Comparison of ENCODE assay signal across 8 mouse cellular contexts in the genomic region with DNA sequence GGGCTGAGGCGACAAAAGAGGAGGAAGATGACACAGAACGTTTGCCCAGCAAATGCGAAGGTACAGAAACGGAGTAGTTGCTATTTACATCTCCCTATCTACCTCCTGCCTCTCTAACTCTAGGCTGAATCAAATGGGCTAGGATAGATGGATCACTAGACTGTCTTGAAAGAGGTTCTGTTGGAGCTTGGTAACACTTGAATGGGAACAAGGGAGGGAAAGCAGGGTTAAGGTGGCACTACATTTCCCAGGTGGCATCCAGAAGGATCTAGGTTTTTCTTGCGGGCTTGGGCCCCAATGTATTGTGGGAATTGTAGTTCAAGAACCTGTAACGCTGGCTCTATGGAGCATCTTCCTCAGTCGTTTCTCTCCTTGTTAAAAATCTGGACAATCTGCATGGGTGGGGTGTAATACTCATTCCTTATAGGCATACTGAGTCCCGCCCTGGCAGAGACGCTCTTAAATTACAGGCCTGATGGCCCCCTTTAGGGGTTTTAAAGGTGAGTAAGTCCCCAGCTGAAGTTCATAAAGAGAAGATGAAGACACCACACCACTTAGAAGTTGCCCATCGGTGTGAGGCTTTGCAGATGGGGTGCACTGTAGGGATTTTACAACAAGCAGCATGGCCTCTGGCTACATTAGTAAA. TPM values are rescaled to one million over a fixed set of nuclear protein-coding genes. Genes with fewer than 3 reads are reported as not detected.
DNase-seq lines count a peak whose midpoint lies in the region; ATAC-seq and TF ChIP-seq lines count a peak whose summit lies in the region.

No protein-coding gene starts in this region.

- H3K4me3 ChIP-seq in forebrain, embryonic 10.5 days, result peak overlapping the region; percentile 78
- H3K4me3 ChIP-seq in heart, postnatal 0 days (ENCODE audit: low read depth, low read length), result peak overlapping the region; percentile 68
- peak overlapping the region; percentile 79 for H3K4me3 ChIP-seq in liver, embryonic 15.5 days (replicated peaks)
- peak overlapping the region; percentile 73 for H3K4me3 ChIP-seq in neural tube, embryonic 12.5 days

- H3K27me3 ChIP-seq in forebrain, embryonic 10.5 days (ENCODE audit: poor library complexity, severe bottlenecking), result no peaks in the 10 kb centered on the region
- H3K27me3 ChIP-seq in heart, postnatal 0 days (ENCODE audit: control insufficient read depth, insufficient read depth, low read length), result no peaks in the 10 kb centered on the region
- H3K27me3 ChIP-seq in liver, embryonic 15.5 days, result no peaks in the 10 kb centered on the region
- no peaks in the 10 kb centered on the region for H3K27me3 ChIP-seq in neural tube, embryonic 12.5 days (replicated peaks)

- H3K9me3 ChIP-seq in forebrain, embryonic 10.5 days, result no peaks in the 10 kb centered on the region
- H3K9me3 ChIP-seq in heart, postnatal 0 days (replicated peaks; ENCODE audit: control insufficient read depth, low read length), result no peaks in the 10 kb centered on the region
- H3K9me3 ChIP-seq in liver, embryonic 15.5 days (replicated peaks), result no peaks in the 10 kb centered on the region
- no peaks in the 10 kb centered on the region for H3K9me3 ChIP-seq in neural tube, embryonic 12.5 days

- peak; percentile 90 for DNase-seq in ES-CJ7 (ENCODE audit: low read depth, low spot score)
- DNase-seq in c-Kit-positive CD71-negative TER-119-negative erythroid progenitor cells, embryonic 14.5 days (ENCODE audit: low read depth), result peak; percentile 66
- DNase-seq in forebrain, embryonic 10.5 days (ENCODE audit: extremely low spot score, low spot score), result peak; percentile 65
- DNase-seq in heart, postnatal 0 days (ENCODE audit: low spot score), result peak; percentile 84
- DNase-seq in kidney, postnatal 25 days, result peak; percentile 78 to 84
- peak; percentile 56 for DNase-seq in testis, postnatal 10 days (ENCODE audit: low spot score)

- H3K36me3 ChIP-seq in forebrain, embryonic 10.5 days (replicated peaks), result peaks cover 61% of the 10 kb centered on the region
- peaks cover 18% of the 10 kb centered on the region for H3K36me3 ChIP-seq in heart, postnatal 0 days (replicated peaks; ENCODE audit: control insufficient read depth, insufficient read depth, low read length)
- H3K36me3 ChIP-seq in liver, embryonic 15.5 days (replicated peaks), result peaks cover 25% of the 10 kb centered on the region
- peaks cover 44% of the 10 kb centered on the region for H3K36me3 ChIP-seq in neural tube, embryonic 12.5 days

- peak; percentile 85 for ATAC-seq in heart, postnatal 0 days (ENCODE audit: insufficient read depth, low read depth)
- ATAC-seq in liver, embryonic 15.5 days (ENCODE audit: insufficient read depth), result peak; percentile 83
- peak; percentile 88 for ATAC-seq in neural tube, embryonic 12.5 days (ENCODE audit: low FRiP score, low read depth)

- H3K27ac ChIP-seq in forebrain, embryonic 10.5 days, result peak overlapping the region; percentile 93
- H3K27ac ChIP-seq in heart, postnatal 0 days (ENCODE audit: low read depth), result peak overlapping the region; percentile 61
- H3K27ac ChIP-seq in liver, embryonic 15.5 days (replicated peaks), result peak overlapping the region; percentile 82
- H3K27ac ChIP-seq in neural tube, embryonic 12.5 days, result no peak overlapping the region

- WGBS in forebrain, embryonic 10.5 days, result 1% methylated on average over 10 of the region's 10 CpGs
- WGBS in heart, postnatal 0 days, result under 1% methylated on average over 10 of the region's 10 CpGs
- WGBS in liver, embryonic 15.5 days (ENCODE audit: insufficient replicate concordance), result 0% methylated on average over 10 of the region's 10 CpGs
- 1% methylated on average over 10 of the region's 10 CpGs for WGBS in neural tube, embryonic 12.5 days

- H3K4me2 ChIP-seq in heart, postnatal 0 days (ENCODE audit: low read depth, low read length), result peak overlapping the region; percentile 86
- H3K4me2 ChIP-seq in liver, embryonic 15.5 days, result peak overlapping the region; percentile 83
- H3K4me2 ChIP-seq in neural tube, embryonic 12.5 days (replicated peaks), result peak overlapping the region; percentile 72

- peaks cover 16% of the 10 kb centered on the region for H3K4me1 ChIP-seq in forebrain, embryonic 10.5 days
- H3K4me1 ChIP-seq in heart, postnatal 0 days (ENCODE audit: control insufficient read depth, insufficient read depth), result peaks cover 12% of the 10 kb centered on the region
- peaks cover 32% of the 10 kb centered on the region for H3K4me1 ChIP-seq in liver, embryonic 15.5 days (replicated peaks)
- H3K4me1 ChIP-seq in neural tube, embryonic 12.5 days, result peaks cover 16% of the 10 kb centered on the region

- no peak for TF ChIP-seq EP300 in heart, postnatal 0 days (IDR thresholded peaks at IDR 0.05; ENCODE audit: low read depth)

- peak overlapping the region; percentile 80 for H3K9ac ChIP-seq in heart, postnatal 0 days (replicated peaks; ENCODE audit: low read depth, low read length)
- peak overlapping the region; percentile 72 for H3K9ac ChIP-seq in liver, embryonic 15.5 days
- peak overlapping the region; percentile 70 for H3K9ac ChIP-seq in neural tube, embryonic 12.5 days

- TF ChIP-seq CTCF in heart, postnatal 0 days (IDR thresholded peaks at IDR 0.05; ENCODE audit: low read depth), result no peak

RNA-seq across cellular contexts. Expression of gene Cnpy4, which starts 0.5 kb away (rescaled TPM):
- polyA plus RNA-seq in forebrain, embryonic 10.5 days (2016; fragmentation: Nextera tagmentation; extraction: Ambion mirVana), result 51.4 and 56.7 TPM in 2 replicates
- 3.6 and 4.7 TPM in 2 replicates for total RNA-seq in heart, postnatal 0 days (2014; rRNA removed; ENCODE audit: low replicate concordance)
- 8.7 and 11.4 TPM in 2 replicates for polyA plus RNA-seq in heart, postnatal 0 days (2015; fragmentation: Nextera tagmentation; extraction: Ambion mirVana)
- polyA plus RNA-seq in liver, embryonic 15.5 days (2015; fragmentation: Nextera tagmentation; extraction: Ambion mirVana), result 12.7 and 13.4 TPM in 2 replicates
- polyA plus RNA-seq in neural tube, embryonic 12.5 days (2016; fragmentation: Nextera tagmentation; extraction: Ambion mirVana), result 44.3 and 46.8 TPM in 2 replicates

RNA-seq across cellular contexts. Expression of gene Taf6, which starts 0.5 kb away (rescaled TPM):
- polyA plus RNA-seq in forebrain, embryonic 10.5 days (2016; fragmentation: Nextera tagmentation; extraction: Ambion mirVana), result 151 and 155 TPM in 2 replicates
- total RNA-seq in heart, postnatal 0 days (2014; rRNA removed; ENCODE audit: low replicate concordance), result 52.8 and 77.7 TPM in 2 replicates
- 33.4 and 39.1 TPM in 2 replicates for polyA plus RNA-seq in heart, postnatal 0 days (2015; fragmentation: Nextera tagmentation; extraction: Ambion mirVana)
- 36.8 and 37.9 TPM in 2 replicates for polyA plus RNA-seq in liver, embryonic 15.5 days (2015; fragmentation: Nextera tagmentation; extraction: Ambion mirVana)
- 102 and 112 TPM in 2 replicates for polyA plus RNA-seq in neural tube, embryonic 12.5 days (2016; fragmentation: Nextera tagmentation; extraction: Ambion mirVana)

RNA-seq across cellular contexts. Expression of gene Mblac1, which starts 6.3 kb away (rescaled TPM):
- polyA plus RNA-seq in forebrain, embryonic 10.5 days (2016; fragmentation: Nextera tagmentation; extraction: Ambion mirVana), result 8.9 and 10.4 TPM in 2 replicates
- 1.4 and 6.8 TPM in 2 replicates for total RNA-seq in heart, postnatal 0 days (2014; rRNA removed; ENCODE audit: low replicate concordance)
- polyA plus RNA-seq in heart, postnatal 0 days (2015; fragmentation: Nextera tagmentation; extraction: Ambion mirVana), result 5.1 and 5.6 TPM in 2 replicates
- polyA plus RNA-seq in liver, embryonic 15.5 days (2015; fragmentation: Nextera tagmentation; extraction: Ambion mirVana), result 2.9 and 3.0 TPM in 2 replicates
- polyA plus RNA-seq in neural tube, embryonic 12.5 days (2016; fragmentation: Nextera tagmentation; extraction: Ambion mirVana), result 12.3 and 12.6 TPM in 2 replicates

RNA-seq across cellular contexts. Expression of gene Mcm7, which starts 15.6 kb away (rescaled TPM):
- polyA plus RNA-seq in forebrain, embryonic 10.5 days (2016; fragmentation: Nextera tagmentation; extraction: Ambion mirVana), result 444 and 449 TPM in 2 replicates
- 39.5 and 67.6 TPM in 2 replicates for total RNA-seq in heart, postnatal 0 days (2014; rRNA removed; ENCODE audit: low replicate concordance)
- 33.3 and 39.9 TPM in 2 replicates for polyA plus RNA-seq in heart, postnatal 0 days (2015; fragmentation: Nextera tagmentation; extraction: Ambion mirVana)
- polyA plus RNA-seq in liver, embryonic 15.5 days (2015; fragmentation: Nextera tagmentation; extraction: Ambion mirVana), result 174 and 176 TPM in 2 replicates
- 197 and 198 TPM in 2 replicates for polyA plus RNA-seq in neural tube, embryonic 12.5 days (2016; fragmentation: Nextera tagmentation; extraction: Ambion mirVana)

RNA-seq across cellular contexts. Expression of gene Ap4m1, which starts 16.0 kb away (rescaled TPM):
- polyA plus RNA-seq in forebrain, embryonic 10.5 days (2016; fragmentation: Nextera tagmentation; extraction: Ambion mirVana), result 32.7 TPM in 2 replicates
- total RNA-seq in heart, postnatal 0 days (2014; rRNA removed; ENCODE audit: low replicate concordance), result 13.9 and 24.1 TPM in 2 replicates
- 6.1 and 6.5 TPM in 2 replicates for polyA plus RNA-seq in heart, postnatal 0 days (2015; fragmentation: Nextera tagmentation; extraction: Ambion mirVana)
- polyA plus RNA-seq in liver, embryonic 15.5 days (2015; fragmentation: Nextera tagmentation; extraction: Ambion mirVana), result 5.3 and 6.0 TPM in 2 replicates
- 23.5 and 24.1 TPM in 2 replicates for polyA plus RNA-seq in neural tube, embryonic 12.5 days (2016; fragmentation: Nextera tagmentation; extraction: Ambion mirVana)
